Mouse (Mus musculus) ES-Bruce4 (cell line): ENCODE data around the gene Hist1h3b. TPM values are rescaled to one million over a fixed set of nuclear protein-coding genes. Genes with fewer than 3 reads are reported as not detected.
"Not testable (repeated sequence)": the region's sequence is repeated elsewhere in the genome, so short reads cannot be mapped to it uniquely, and the experiment has no call there.

Experiments used
- H3K27ac ChIP-seq: 2 replicates; pipeline ENCODE4 v1.5.1; 2012; ENCODE audit warnings: low read length, inconsistent platforms; ENCODE audit not compliant: insufficient read depth
- H3K27me3 ChIP-seq: 2 replicates; pipeline ENCODE4 v1.6.1; 2012; ENCODE audit warnings: mild to moderate bottlenecking, low read length, inconsistent platforms; ENCODE audit not compliant: control insufficient read depth, poor library complexity, insufficient read depth, severe bottlenecking
- H3K36me3 ChIP-seq: 2 replicates; pipeline ENCODE4 v1.6.1; 2012; ENCODE audit warnings: inconsistent platforms, mild to moderate bottlenecking, low read length, moderate library complexity; ENCODE audit not compliant: control insufficient read depth, poor library complexity, insufficient read depth, severe bottlenecking
- H3K4me1 ChIP-seq: one replicate; pipeline ENCODE4 v1.8.1; 2011; ENCODE audit warnings: low read length; ENCODE audit not compliant: control insufficient read depth, insufficient read depth
- H3K4me3 ChIP-seq: 2 replicates; pipeline ENCODE4 v1.5.1; 2011; ENCODE audit warnings: low read depth, mild to moderate bottlenecking, low read length
- H3K9ac ChIP-seq: 2 replicates; pipeline ENCODE4 v1.6.1; 2012; ENCODE audit warnings: low read depth, mild to moderate bottlenecking, inconsistent platforms; ENCODE audit not compliant: poor library complexity, severe bottlenecking
- H3K9me3 ChIP-seq: replicated peaks from 2 replicates; pipeline ENCODE4 v1.6.1; 2012; ENCODE audit warnings: mild to moderate bottlenecking, low read length, inconsistent platforms; ENCODE audit not compliant: control insufficient read depth, poor library complexity, insufficient read depth, severe bottlenecking
- CTCF ChIP-seq: IDR thresholded peaks from one replicate; pipeline ENCODE4 v1.8.1; 2011; ENCODE audit warnings: low read depth, low read length
- EP300 ChIP-seq: IDR thresholded peaks from 2 replicates; pipeline ENCODE4 v1.6.1; 2011; ENCODE audit warnings: low read depth, low read length; ENCODE audit not compliant: insufficient read depth
- POLR2A ChIP-seq: IDR thresholded peaks from one replicate; pipeline ENCODE4 v1.8.1; 2011; ENCODE audit warnings: low read length; ENCODE audit not compliant: insufficient read depth
- polyA plus RNA-seq: library from polyadenylated mRNA; stranded (reverse); fragments of >200 nt; gene quantifications from 2 replicates; pipeline ENCODE4 v1.2.4, GENCODE M21; 2011; ENCODE audit warnings: low read depth; ENCODE audit not compliant: missing spikeins, insufficient read depth, insufficient read length

Gene Hist1h3b
- polyA plus RNA-seq, 1 experiment, result 9.4 TPM

DNA sequence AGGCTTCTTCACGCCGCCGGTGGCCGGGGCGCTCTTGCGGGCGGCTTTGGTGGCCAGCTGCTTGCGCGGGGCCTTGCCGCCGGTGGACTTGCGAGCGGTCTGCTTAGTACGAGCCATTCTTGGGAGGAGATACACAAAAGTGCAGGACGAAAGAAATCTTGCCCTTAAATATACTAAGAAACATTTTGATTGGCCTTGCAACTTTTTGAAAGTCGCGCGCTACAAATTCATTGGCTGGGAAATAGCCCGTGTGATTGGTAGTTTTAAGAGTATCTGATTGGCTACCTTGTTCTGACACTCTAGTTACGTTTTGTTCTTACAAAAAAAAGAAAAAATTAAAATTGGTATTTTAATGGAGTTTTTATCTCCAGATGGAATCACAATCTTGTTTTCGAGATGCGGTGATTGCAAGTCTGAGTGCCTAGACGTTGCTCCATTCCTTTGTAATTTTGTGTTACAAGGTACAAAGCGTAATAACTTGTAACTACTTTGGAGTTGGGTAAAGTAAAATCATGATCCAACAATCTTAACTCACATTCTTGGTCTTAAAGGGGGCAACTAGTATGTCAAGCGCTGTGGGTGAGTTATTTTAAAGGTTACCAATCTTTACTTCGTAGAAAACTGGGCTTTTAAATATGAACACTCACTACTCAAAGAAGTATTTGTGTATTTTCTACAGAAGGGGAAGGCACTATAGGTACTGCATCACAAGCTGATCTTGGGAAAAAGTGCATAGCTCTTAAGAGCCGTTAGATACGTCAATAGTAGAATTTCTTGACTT is 6.5 kb upstream of the Hist1h3b start, which contains the start of gene Hist1h3c:
Gene Hist1h3c (minus strand): TSS at position 222 of the 781 bp plus-strand sequence.
- TF ChIP-seq CTCF, result no peak
- no peak for TF ChIP-seq EP300
- TF ChIP-seq POLR2A, result peak; percentile 92
- peak within 1 kb of the TSS; percentile 92 for H3K9ac ChIP-seq
- H3K27me3 ChIP-seq, result no peaks in the 10 kb centered on the region
- no peaks in the 10 kb centered on the region for H3K36me3 ChIP-seq
- H3K27ac ChIP-seq, result peak within 1 kb of the TSS; percentile 99
- no peaks in the 10 kb centered on the region for H3K9me3 ChIP-seq
- peaks cover 2% of the 10 kb centered on the region for H3K4me1 ChIP-seq
- H3K4me3 ChIP-seq, result peak within 1 kb of the TSS; percentile 78

DNA sequence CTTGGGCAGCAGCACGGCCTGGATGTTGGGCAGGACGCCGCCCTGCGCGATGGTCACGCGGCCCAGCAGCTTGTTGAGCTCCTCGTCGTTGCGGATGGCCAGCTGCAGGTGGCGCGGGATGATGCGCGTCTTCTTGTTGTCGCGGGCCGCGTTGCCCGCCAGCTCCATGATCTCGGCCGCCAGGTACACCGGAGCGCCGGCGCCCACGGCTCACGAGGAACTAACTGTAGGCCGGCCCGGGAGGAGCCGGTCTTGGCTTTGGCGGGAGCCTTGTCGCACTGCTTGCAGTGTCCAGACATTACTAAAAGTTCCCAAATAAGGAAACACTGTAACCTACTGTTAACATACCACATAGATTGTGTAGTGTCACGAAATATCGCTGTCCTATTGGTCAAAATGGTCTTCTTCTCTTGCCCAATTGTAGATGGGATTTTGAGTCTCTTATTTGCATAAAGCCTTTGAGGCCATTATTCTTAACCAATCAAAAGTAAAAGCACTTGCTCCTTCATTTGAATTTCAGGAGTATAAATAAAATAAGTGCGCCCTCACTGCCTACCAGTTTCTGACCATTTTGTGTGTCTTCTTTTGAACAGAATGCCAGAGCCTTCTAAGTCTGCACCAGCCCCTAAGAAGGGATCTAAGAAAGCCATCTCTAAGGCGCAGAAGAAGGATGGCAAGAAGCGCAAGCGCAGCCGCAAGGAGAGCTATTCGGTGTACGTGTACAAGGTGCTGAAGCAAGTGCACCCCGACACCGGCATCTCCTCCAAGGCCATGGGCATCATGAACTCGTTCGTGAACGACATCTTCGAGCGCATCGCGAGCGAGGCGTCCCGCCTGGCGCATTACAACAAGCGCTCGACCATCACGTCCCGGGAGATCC is 5.6 kb upstream of the Hist1h3b start, which contains the start of gene Hist1h2bb:
Gene Hist1h2bb (plus strand): TSS at position 534 of the 880 bp plus-strand sequence.
- TF ChIP-seq POLR2A, result peak; percentile 92
- peak within 1 kb of the TSS; percentile 99 for H3K27ac ChIP-seq
- H3K4me1 ChIP-seq, H3K36me3 ChIP-seq, H3K9me3 ChIP-seq, H3K27me3 ChIP-seq: not testable (repeated sequence)
- H3K9ac ChIP-seq, result peak within 1 kb of the TSS; percentile 92
- H3K4me3 ChIP-seq, result peak within 1 kb of the TSS; percentile 78

GRCm38 (mm10) chr13:23747081-23747891 is 4.8 kb upstream of the Hist1h3b start:
- peak overlapping the region; percentile 86 for H3K9ac ChIP-seq

GRCm38 (mm10) chr13:23747892-23748288 is 4.2 kb upstream of the Hist1h3b start:
- H3K9me3 ChIP-seq, result no peaks in the 10 kb centered on the region
- H3K27ac ChIP-seq, result peak overlapping the region; percentile 93
- H3K4me3 ChIP-seq, result no peak overlapping the region
- H3K4me1 ChIP-seq, result peaks cover 2% of the 10 kb centered on the region
- peak overlapping the region; percentile 86 for H3K9ac ChIP-seq
- no peak for TF ChIP-seq EP300
- TF ChIP-seq POLR2A, result no peak
- TF ChIP-seq CTCF, result no peak
- H3K36me3 ChIP-seq, result no peaks in the 10 kb centered on the region
- no peaks in the 10 kb centered on the region for H3K27me3 ChIP-seq

More at GRCm38 (mm10) chr13:23747081-23747891, 4.8 kb upstream of the Hist1h3b start:
- peak overlapping the region; percentile 31 for H3K4me3 ChIP-seq
- TF ChIP-seq EP300 (no peak), CTCF (no peak), POLR2A (no peak)
- no peaks in the 10 kb centered on the region for H3K36me3 ChIP-seq
- peak overlapping the region; percentile 81 for H3K27ac ChIP-seq
- H3K4me1 ChIP-seq, result peaks cover 2% of the 10 kb centered on the region
- no peaks in the 10 kb centered on the region for H3K9me3 ChIP-seq
- no peaks in the 10 kb centered on the region for H3K27me3 ChIP-seq

DNA sequence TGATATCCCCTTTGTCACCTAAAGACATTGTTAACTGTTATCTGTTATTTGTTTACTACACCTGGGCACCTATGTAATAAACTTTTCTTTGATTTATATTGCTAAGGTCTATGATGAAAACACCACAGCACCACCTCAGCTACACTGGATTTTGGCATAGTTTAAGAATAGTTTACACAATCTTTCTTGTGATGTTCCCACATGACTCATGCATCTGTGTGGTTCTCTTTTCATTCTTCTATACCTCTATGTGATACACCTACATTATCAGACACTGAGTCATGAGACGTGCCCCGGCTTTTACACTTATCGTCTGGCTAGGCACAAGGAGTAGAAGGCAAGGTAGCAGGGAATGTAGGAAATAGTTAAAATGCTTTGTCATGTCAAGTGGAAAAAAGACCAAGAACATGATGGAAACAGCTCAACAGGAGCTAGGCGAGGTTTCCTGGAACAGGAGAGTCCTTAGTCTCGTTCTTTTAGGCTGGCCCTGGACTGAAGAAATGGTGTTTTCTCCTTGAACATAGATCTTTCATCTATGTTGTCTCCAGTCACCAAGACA is 2.4 kb upstream of the Hist1h3b start:
- Histone ChIP-seq H3K4me3 (no peak overlapping the region), H3K27me3 (no peaks in the 10 kb centered on the region), H3K36me3 (no peaks in the 10 kb centered on the region), H3K9ac (no peak overlapping the region), H3K27ac (peak overlapping the region; percentile 41), H3K4me1 (peaks cover 2% of the 10 kb centered on the region), H3K9me3 (no peaks in the 10 kb centered on the region)
- TF ChIP-seq EP300 (no peak), CTCF (no peak), POLR2A (no peak)
